Mouse (Mus musculus) liver, postnatal 0 days (tissue): ENCODE measurements around the gene Ube2cbp. TPM values are rescaled to one million over a fixed set of nuclear protein-coding genes. Genes with fewer than 3 reads are reported as not detected.

Source experiments
- ATAC-seq: fragments of 200-750 bp; cut with Nextera tagmentation; 2 replicates; pipeline ENCODE4 v1.8.0; 2017; ENCODE audit warnings: mild to moderate bottlenecking, moderate library complexity
- DNase-seq: peaks from one replicate; pipeline ENCODE4 v3.0.0-alpha.2; 2016
- H3K27ac ChIP-seq: fragments of 300-500 bp; sonication (generic); 2 replicates; pipeline ENCODE4 v1.5.1; 2014; ENCODE audit warnings: antibody characterized with exemption, moderate library complexity, mild to moderate bottlenecking, low read depth
- H3K27me3 ChIP-seq: fragments of 300-500 bp; sonication (generic); 2 replicates; pipeline ENCODE4 v1.6.1; 2014; ENCODE audit warnings: low read length, control low read depth, mixed read lengths; ENCODE audit not compliant: insufficient read depth
- H3K36me3 ChIP-seq: fragments of 300-500 bp; sonication (generic); replicated peaks from 2 replicates; pipeline ENCODE4 v1.6.1; 2014; ENCODE audit warnings: mild to moderate bottlenecking, control low read depth, low read length, moderate library complexity, mixed read lengths; ENCODE audit not compliant: insufficient read depth
- H3K4me1 ChIP-seq: fragments of 300-500 bp; sonication (generic); 2 replicates; pipeline ENCODE4 v1.6.1; 2014; ENCODE audit warnings: antibody characterized with exemption, mild to moderate bottlenecking, control low read depth; ENCODE audit not compliant: insufficient read depth
- H3K4me2 ChIP-seq: fragments of 300-500 bp; sonication (generic); 2 replicates; pipeline ENCODE4 v1.6.1; 2014; ENCODE audit warnings: low read depth, mild to moderate bottlenecking, low read length, moderate library complexity, mixed read lengths
- H3K4me3 ChIP-seq: fragments of 300-500 bp; sonication (generic); 2 replicates; pipeline ENCODE4 v1.5.1; 2014; ENCODE audit warnings: low read depth, low read length
- H3K9ac ChIP-seq: fragments of 300-500 bp; sonication (generic); replicated peaks from 2 replicates; pipeline ENCODE4 v1.6.1; 2014; ENCODE audit warnings: mild to moderate bottlenecking, moderate library complexity
- H3K9me3 ChIP-seq: fragments of 300-500 bp; sonication (generic); 2 replicates; pipeline ENCODE4 v1.6.1; 2016; ENCODE audit warnings: mild to moderate bottlenecking, control low read depth, low read length, mixed read lengths
- CTCF ChIP-seq: sonication (generic); IDR thresholded peaks from 2 replicates; pipeline ENCODE4 v1.5.1; 2016; ENCODE audit warnings: antibody characterized with exemption, low read depth
- EP300 ChIP-seq: IDR thresholded peaks from 2 replicates; pipeline ENCODE4 v1.6.1; 2016; ENCODE audit warnings: antibody characterized with exemption, low read depth, mild to moderate bottlenecking
- WGBS: fragments of 180-500 bp; shearing (Covaris S2); extraction: QIAGEN DNeasy Blood & Tissue Kit; methylation state at CpG from one replicate; pipeline ENCODE4 v1.1.7; 2014; ENCODE audit not compliant: insufficient replicate concordance; 5-methylcytosine and 5-hydroxymethylcytosine counted together
- polyA plus RNA-seq: library from polyadenylated mRNA; unstranded; fragments of >200 nt; fragmentation: Nextera tagmentation; extraction: Ambion mirVana; gene quantifications from 2 replicates; pipeline ENCODE4 v1.2.1, GENCODE M21; 2015

Gene Ube2cbp
- 2.5 and 3.2 TPM in 2 replicates for polyA plus RNA-seq

DNA sequence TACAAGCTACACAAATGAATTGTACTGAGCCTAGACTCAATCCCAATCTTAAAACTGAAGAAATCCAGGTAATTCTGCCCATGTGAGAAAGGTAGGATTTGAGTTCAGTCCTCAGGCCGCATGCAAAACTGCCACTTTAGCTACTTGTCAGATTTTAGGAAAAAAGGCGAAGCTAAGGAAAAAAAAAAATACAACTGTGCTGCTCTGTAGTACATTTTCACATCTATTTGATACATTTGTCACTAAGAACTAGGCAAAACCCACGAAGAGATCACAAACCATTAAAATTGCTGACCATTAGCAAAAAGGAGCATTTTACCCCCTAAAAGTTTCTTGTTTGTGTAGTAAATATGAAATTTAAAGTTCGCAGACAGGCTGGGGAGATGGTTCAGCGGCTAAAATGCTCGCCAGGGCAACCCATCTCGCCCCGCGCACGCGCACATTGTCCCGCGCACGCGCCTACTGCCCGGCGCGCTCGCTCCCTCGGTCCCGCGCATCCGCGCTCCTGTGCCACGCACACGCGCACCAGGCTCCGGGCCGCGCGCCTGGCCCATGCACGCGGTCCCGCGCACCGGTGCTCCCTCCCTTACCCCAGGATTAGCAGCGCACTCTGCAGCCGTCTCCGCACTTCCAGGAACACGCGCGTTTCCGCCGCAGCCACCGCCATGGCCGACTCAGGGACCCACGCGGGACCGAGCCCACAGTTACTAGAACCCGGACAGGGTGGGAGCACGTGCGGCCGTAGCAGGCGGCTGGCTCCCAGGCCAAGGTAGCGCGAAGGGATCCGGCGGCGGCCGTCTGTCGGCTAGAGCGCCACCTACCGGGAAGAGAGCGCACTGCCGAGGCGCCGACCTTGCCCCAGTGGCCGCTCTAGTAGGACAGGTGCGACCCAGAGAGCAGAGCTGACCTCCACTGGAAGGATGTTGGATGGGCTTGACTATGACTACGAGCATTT is at the start of gene Ube2cbp:
TSS of gene Ube2cbp (minus strand) at position 800 of the 955 bp plus-strand sequence.
- Histone ChIP-seq H3K9ac (peak within 1 kb of the TSS; percentile 79), H3K4me2 (peak within 1 kb of the TSS; percentile 94), H3K4me1 (peaks cover 20% of the 10 kb centered on the region), H3K27ac (peak within 1 kb of the TSS; percentile 61), H3K36me3 (no peaks in the 10 kb centered on the region), H3K4me3 (peak within 1 kb of the TSS; percentile 72), H3K9me3 (no peaks in the 10 kb centered on the region), H3K27me3 (no peaks in the 10 kb centered on the region)
- 2% methylated on average over 70 of the region's 70 CpGs for WGBS
- DNase-seq (peak; percentile 90), ATAC-seq (peak; percentile 85)
- peak; percentile 97 for TF ChIP-seq CTCF
- no peak for TF ChIP-seq EP300

DNA sequence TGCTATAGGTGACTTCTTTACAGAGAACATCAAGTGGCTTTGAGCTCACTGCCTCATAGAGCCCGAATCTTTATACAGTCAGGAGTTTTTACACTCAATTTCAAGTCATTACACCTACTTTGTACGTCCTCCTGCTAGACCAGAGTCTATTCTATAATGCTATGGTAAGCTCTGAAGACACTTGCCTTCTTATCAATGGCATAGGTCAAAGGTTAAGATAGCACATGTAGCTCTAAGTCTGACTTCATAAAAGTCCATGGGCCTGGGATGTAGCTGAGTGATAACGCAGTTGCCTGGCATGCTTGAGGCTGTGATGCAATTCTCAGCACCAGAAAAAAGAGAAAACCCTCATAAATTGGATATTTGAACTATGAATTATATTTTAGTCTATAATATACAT is 49.6 kb upstream of the Ube2cbp start:
- Histone ChIP-seq H3K9me3 (no peaks in the 10 kb centered on the region), H3K4me1 (no peaks in the 10 kb centered on the region), H3K27me3 (no peaks in the 10 kb centered on the region), H3K9ac (no peak overlapping the region), H3K36me3 (peaks cover 46% of the 10 kb centered on the region), H3K4me2 (no peak overlapping the region), H3K27ac (no peak overlapping the region), H3K4me3 (no peak overlapping the region)
- ATAC-seq (no peak), DNase-seq (no peak)
- TF ChIP-seq EP300 (no peak), CTCF (no peak)
- WGBS = 73% methylated on average over 3 of the region's 3 CpGs

- WGBS = 86% methylated on average over 5 of the region's 5 CpGs
- H3K36me3 ChIP-seq = peaks cover 45% of the 10 kb centered on the region
- H3K9ac ChIP-seq = no peak overlapping the region
- H3K4me3 ChIP-seq = no peak overlapping the region
- H3K27me3 ChIP-seq = no peaks in the 10 kb centered on the region
- H3K27ac ChIP-seq = no peak overlapping the region
- H3K4me2 ChIP-seq = no peak overlapping the region
- TF ChIP-seq CTCF = no peak
- no peak for TF ChIP-seq EP300
- H3K9me3 ChIP-seq = no peaks in the 10 kb centered on the region
- ATAC-seq (no peak), DNase-seq (no peak)
- H3K4me1 ChIP-seq = no peaks in the 10 kb centered on the region
These were observed 49.0 kb upstream of the Ube2cbp start for GRCm38 (mm10) chr9:86513733-86514132.

GRCm38 (mm10) chr9:86507437-86507836 is 42.7 kb upstream of the Ube2cbp start:
- TF ChIP-seq CTCF (no peak), EP300 (peak; percentile 13; the same call in 1 of the 2 replicates)
- no peak overlapping the region for H3K27ac ChIP-seq
- no peaks in the 10 kb centered on the region for H3K9me3 ChIP-seq
- DNase-seq = no peak
- ATAC-seq = no peak
- 63% methylated on average over 4 of the region's 4 CpGs for WGBS
- H3K9ac ChIP-seq = no peak overlapping the region
- no peaks in the 10 kb centered on the region for H3K4me1 ChIP-seq
- H3K27me3 ChIP-seq = no peaks in the 10 kb centered on the region
- H3K36me3 ChIP-seq = peaks cover 27% of the 10 kb centered on the region
- H3K4me2 ChIP-seq = no peak overlapping the region
- H3K4me3 ChIP-seq = no peak overlapping the region

GRCm38 (mm10) chr9:86499083-86499482 is 34.3 kb upstream of the Ube2cbp start:
- Histone ChIP-seq H3K4me2 (no peak overlapping the region), H3K4me3 (no peak overlapping the region), H3K36me3 (peaks cover 23% of the 10 kb centered on the region), H3K9me3 (no peaks in the 10 kb centered on the region), H3K27ac (no peak overlapping the region), H3K4me1 (no peaks in the 10 kb centered on the region), H3K27me3 (no peaks in the 10 kb centered on the region), H3K9ac (no peak overlapping the region)
- WGBS = 65% methylated on average over 3 of the region's 3 CpGs
- DNase-seq (no peak), ATAC-seq (peak; percentile 36; the same call in 1 of the 2 replicates)
- TF ChIP-seq CTCF (no peak), EP300 (peak; percentile 19; the same call in 1 of the 2 replicates)

DNA sequence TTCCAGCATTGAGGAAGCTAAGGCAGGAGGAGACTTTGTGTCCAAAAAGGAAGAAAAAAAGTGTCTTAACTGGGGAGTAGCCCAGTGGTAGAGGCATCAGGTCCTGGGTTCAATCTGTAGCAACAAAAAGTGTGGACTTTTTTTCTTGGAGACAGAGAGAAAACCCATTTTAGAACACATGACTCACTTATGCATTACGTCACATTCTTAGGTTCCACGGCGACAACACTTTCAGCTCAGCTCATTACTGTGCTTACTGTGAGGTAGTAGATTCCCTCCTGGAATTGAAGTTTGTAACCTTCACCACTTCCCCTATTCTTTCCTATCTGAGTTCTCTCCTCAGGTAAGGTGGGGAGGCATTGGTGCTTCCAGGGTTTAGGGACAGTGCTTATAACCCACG is 31.5 kb upstream of the Ube2cbp start:
- no peak overlapping the region for H3K9ac ChIP-seq
- H3K4me3 ChIP-seq = no peak overlapping the region
- no peaks in the 10 kb centered on the region for H3K4me1 ChIP-seq
- WGBS = 84% methylated on average over 4 of the region's 4 CpGs
- peaks cover 24% of the 10 kb centered on the region for H3K36me3 ChIP-seq
- H3K27ac ChIP-seq = no peak overlapping the region
- DNase-seq (no peak), ATAC-seq (no peak)
- H3K9me3 ChIP-seq = no peaks in the 10 kb centered on the region
- TF ChIP-seq EP300 (no peak), CTCF (no peak)
- no peak overlapping the region for H3K4me2 ChIP-seq
- H3K27me3 ChIP-seq = no peaks in the 10 kb centered on the region
